Mouse (Mus musculus): ENCODE data around the gene Jmjd6.
A peak's percentile ranks its signal among the peaks of the same experiment; 100 is the strongest.

The Jmjd6 gene

DNA sequence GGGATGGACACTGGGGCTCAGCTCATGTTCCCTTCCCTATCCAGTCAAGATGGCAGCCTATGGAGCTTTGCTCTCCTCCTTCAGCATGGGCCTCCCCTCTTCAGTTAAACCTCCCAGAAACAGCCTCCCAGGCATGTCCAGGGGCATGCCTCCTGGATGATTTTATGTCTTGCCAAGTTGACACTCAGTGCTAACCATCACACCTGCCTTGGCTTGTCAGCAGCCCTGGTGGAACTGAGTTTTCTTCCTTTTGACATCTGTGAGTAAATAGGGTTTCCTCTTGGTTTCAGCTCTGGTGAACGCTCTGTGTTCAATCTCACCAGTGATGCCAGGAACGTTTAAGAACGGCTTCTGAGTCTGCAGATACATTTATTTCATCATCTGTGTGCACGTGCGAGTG is 40.5 kb downstream of the Jmjd6 start:
- DNase-seq, result no peak

DNA sequence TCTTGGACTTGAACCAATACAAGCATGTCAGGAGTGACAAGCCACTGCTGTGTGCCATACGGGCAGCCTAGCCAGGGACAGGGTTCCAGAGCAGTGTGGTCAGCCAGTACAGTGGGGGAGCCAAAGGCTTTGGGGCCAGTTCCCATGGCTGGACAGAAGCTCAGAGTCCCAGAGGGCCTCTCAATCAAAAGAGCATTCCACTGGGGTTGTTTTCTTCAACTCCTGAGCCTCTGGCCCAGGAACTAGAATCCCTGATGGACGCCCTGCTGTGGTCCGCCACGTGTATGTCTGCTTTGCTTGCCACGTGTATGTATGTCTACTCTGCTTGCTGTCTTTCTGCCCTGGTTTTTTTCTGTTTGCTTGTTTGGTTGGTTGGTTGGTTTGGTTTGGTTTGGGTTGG is 42.1 kb downstream of the Jmjd6 start:
- DNase-seq, result peak; percentile 39

GRCm38 (mm10) chr11:116799364-116799763 is 43.9 kb downstream of the Jmjd6 start:
- no peak for DNase-seq
